Mouse (Mus musculus) hindbrain, postnatal 0 days (tissue): ENCODE results near the gene Nbea. TPM values are rescaled to one million over a fixed set of nuclear protein-coding genes. Genes with fewer than 3 reads are reported as not detected.
A peak's percentile ranks its signal among the peaks of the same experiment; 100 is the strongest.

Experiments used
- ATAC-seq: fragments of 200-750 bp; cut with Nextera tagmentation; 2 replicates; pipeline ENCODE4 v1.8.0; 2017; ENCODE audit warnings: mild to moderate bottlenecking, moderate TSS enrichment, moderate library complexity
- DNase-seq: peaks from one replicate; pipeline ENCODE4 v3.0.0-alpha.2; 2015; ENCODE audit warnings: low spot score
- H3K27ac ChIP-seq: fragments of 300-500 bp; sonication (generic); 2 replicates; pipeline ENCODE4 v1.5.1; 2014; ENCODE audit warnings: mild to moderate bottlenecking
- H3K27me3 ChIP-seq: fragments of 300-500 bp; sonication (generic); 2 replicates; pipeline ENCODE4 v1.6.1; 2014; ENCODE audit warnings: low read length, mixed read lengths; ENCODE audit not compliant: insufficient read depth
- H3K36me3 ChIP-seq: fragments of 300-500 bp; sonication (generic); 2 replicates; pipeline ENCODE4 v1.6.1; 2014; ENCODE audit warnings: low read length, mixed read lengths; ENCODE audit not compliant: insufficient read depth
- H3K4me1 ChIP-seq: fragments of 300-500 bp; sonication (generic); 2 replicates; pipeline ENCODE4 v1.6.1; 2014; ENCODE audit warnings: antibody characterized with exemption, low read length, mixed read lengths; ENCODE audit not compliant: insufficient read depth
- H3K4me2 ChIP-seq: fragments of 300-500 bp; sonication (generic); 2 replicates; pipeline ENCODE4 v1.6.1; 2014; ENCODE audit warnings: low read depth, mild to moderate bottlenecking, low read length, moderate library complexity, mixed read lengths
- H3K4me3 ChIP-seq: fragments of 300-500 bp; sonication (generic); 2 replicates; pipeline ENCODE4 v1.5.1; 2014; ENCODE audit warnings: low read length
- H3K9ac ChIP-seq: fragments of 300-500 bp; sonication (generic); replicated peaks from 2 replicates; pipeline ENCODE4 v1.6.1; 2014; ENCODE audit warnings: mild to moderate bottlenecking, low read length, moderate library complexity, mixed read lengths
- H3K9me3 ChIP-seq: fragments of 300-500 bp; sonication (generic); 2 replicates; pipeline ENCODE4 v1.6.1; 2016; ENCODE audit warnings: low read length, mixed read lengths
- CTCF ChIP-seq: IDR thresholded peaks from 2 replicates; pipeline ENCODE4 v1.5.1; 2016; ENCODE audit warnings: antibody characterized with exemption, control low read depth, low read depth
- WGBS: fragments of 180-500 bp; shearing (Covaris S2); extraction: QIAGEN DNeasy Blood & Tissue Kit; methylation state at CpG from one replicate; pipeline ENCODE4 v1.1.7; 2014; 5-methylcytosine and 5-hydroxymethylcytosine counted together
- polyA plus RNA-seq: library from polyadenylated mRNA; unstranded; fragments of >200 nt; fragmentation: Nextera tagmentation; extraction: Ambion mirVana; gene quantifications from 2 replicates; pipeline ENCODE4 v1.2.1, GENCODE M21; 2015
- total RNA-seq: library from RNA; depleted of rRNA; stranded (reverse); fragments of >200 nt; gene quantifications from 2 replicates; pipeline ENCODE4 v1.2.3, GENCODE M21; 2014

Nbea gene
- total and polyA plus RNA-seq, 2 experiments from 2014 or later = 53.4 to 190 TPM

DNA sequence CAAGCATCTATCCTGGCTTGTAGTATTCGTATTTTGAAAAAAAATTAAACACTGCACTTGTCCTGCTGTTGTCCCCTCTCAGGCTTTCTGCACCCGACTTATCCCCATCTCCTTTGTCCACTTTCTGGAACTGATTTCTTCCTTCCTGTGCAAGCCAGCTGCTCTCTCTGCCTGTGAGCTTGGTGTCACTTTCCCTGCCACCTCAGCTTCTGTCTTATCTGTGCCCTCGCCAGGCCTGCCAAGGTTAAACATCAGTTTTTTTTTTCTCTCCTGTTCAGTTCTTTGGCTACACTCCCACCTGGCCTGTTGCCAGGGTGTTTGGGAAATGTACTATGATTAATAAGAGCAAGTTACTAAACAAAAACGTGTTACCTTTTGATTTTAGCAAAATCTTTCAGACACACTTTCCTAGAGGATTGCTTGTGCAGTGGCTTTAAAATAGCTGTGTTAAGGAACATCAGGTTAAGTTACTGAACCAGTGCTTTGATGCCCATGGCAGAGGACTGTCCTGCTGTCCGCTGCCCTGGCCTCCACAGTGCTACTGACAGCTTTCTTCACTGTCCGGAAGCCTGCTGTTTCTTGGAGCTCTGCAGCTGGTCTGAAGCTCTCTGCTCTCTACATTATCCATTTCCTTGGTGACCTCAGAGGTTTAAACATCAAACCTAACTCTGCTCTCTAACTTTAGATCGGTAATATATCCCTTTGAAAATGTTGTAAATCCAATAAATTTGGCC lies 389.5 kb downstream of the Nbea start:
- ATAC-seq (peak; percentile 76), DNase-seq (peak; percentile 81)
- Histone ChIP-seq H3K9me3 (no peaks in the 10 kb centered on the region), H3K4me1 (peaks cover 9% of the 10 kb centered on the region), H3K4me3 (no peak overlapping the region), H3K4me2 (no peak overlapping the region), H3K36me3 (no peaks in the 10 kb centered on the region), H3K27me3 (no peaks in the 10 kb centered on the region), H3K27ac (peak overlapping the region; percentile 81), H3K9ac (no peak overlapping the region)
- 34% methylated on average over 7 of the region's 7 CpGs for WGBS
- no peak for TF ChIP-seq CTCF

GRCm38 (mm10) chr3:55792251-55792650 lies 391.2 kb downstream of the Nbea start:
- peak; percentile 74 for DNase-seq
- no peak for TF ChIP-seq CTCF
- 56% methylated on average over 5 of the region's 5 CpGs for WGBS
- Histone ChIP-seq H3K9me3 (no peaks in the 10 kb centered on the region), H3K4me1 (peaks cover 9% of the 10 kb centered on the region), H3K27ac (peak overlapping the region; percentile 27; the same call in 1 of the 2 replicates), H3K4me2 (peak overlapping the region; percentile 32), H3K36me3 (no peaks in the 10 kb centered on the region), H3K9ac (no peak overlapping the region), H3K4me3 (no peak overlapping the region), H3K27me3 (no peaks in the 10 kb centered on the region)
- ATAC-seq = no peak

DNA sequence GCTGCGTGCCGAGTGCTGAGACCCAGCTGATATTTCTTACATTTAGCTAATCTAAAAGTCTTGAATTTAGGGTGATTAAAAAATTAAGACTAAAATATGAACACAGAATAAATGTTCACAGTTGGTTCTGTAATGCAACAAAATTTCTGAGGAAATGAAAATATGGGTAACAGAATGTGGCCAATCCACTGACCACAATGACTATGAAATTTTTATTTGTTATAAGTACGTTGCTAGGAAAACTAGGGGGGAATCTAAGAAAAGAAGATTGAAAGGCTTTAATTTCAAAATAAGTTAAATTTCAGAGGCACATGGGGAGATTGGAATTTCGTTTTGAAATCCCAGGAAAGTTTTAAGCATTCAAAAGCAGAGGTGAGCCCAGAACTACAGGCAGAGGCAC lies 392.9 kb downstream of the Nbea start:
- Histone ChIP-seq H3K36me3 (no peaks in the 10 kb centered on the region), H3K27me3 (no peaks in the 10 kb centered on the region), H3K27ac (peak overlapping the region; percentile 58; the same call in 1 of the 2 replicates), H3K9me3 (no peaks in the 10 kb centered on the region), H3K4me3 (no peak overlapping the region), H3K4me2 (no peak overlapping the region), H3K4me1 (peaks cover 9% of the 10 kb centered on the region), H3K9ac (no peak overlapping the region)
- no peak for DNase-seq
- 79% methylated on average over 4 of the region's 4 CpGs for WGBS
- TF ChIP-seq CTCF = no peak
- ATAC-seq = no peak

- Histone ChIP-seq H3K4me2 (peak overlapping the region; percentile 13; the same call in 1 of the 2 replicates), H3K4me1 (peaks cover 9% of the 10 kb centered on the region), H3K36me3 (no peaks in the 10 kb centered on the region), H3K9me3 (no peaks in the 10 kb centered on the region), H3K4me3 (no peak overlapping the region), H3K9ac (no peak overlapping the region), H3K27me3 (no peaks in the 10 kb centered on the region), H3K27ac (peak overlapping the region; percentile 58)
- 36% methylated on average over 2 of the region's 2 CpGs for WGBS
- ATAC-seq = peak; percentile 27; the same call in 1 of the 2 replicates
- peak; percentile 41 for TF ChIP-seq CTCF
- peak; percentile 61 for DNase-seq
Measured at GRCm38 (mm10) chr3:55789856-55790255, 393.6 kb downstream of the Nbea start.

- Histone ChIP-seq H3K4me2 (peak overlapping the region; percentile 42), H3K4me1 (peaks cover 9% of the 10 kb centered on the region), H3K27me3 (no peaks in the 10 kb centered on the region), H3K4me3 (no peak overlapping the region), H3K36me3 (no peaks in the 10 kb centered on the region), H3K27ac (peak overlapping the region; percentile 52; the same call in 1 of the 2 replicates), H3K9me3 (no peaks in the 10 kb centered on the region), H3K9ac (no peak overlapping the region; the same call in 1 of the 2 replicates)
- DNase-seq (peak; percentile 51), ATAC-seq (no peak)
- 25% methylated on average over 5 of the region's 5 CpGs for WGBS
- no peak for TF ChIP-seq CTCF
Measured at GRCm38 (mm10) chr3:55788621-55789201, 394.8 kb downstream of the Nbea start.

DNA sequence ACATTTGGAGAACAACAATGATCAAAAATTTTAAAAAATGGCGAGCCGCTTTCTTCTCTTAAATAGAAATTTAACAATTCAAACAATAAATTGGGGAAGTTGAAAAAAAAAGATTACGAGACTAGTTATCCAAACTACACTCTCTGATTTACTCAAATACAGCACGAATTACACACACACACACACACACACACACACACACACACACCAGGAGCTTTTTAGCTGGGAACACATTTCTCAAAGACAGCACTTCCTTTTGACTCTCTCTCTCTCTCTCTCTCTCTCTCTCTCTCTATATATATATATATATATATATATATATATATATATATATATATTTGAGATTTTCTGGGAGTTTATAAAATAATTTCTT lies 395.3 kb downstream of the Nbea start:
- H3K36me3 ChIP-seq = no peaks in the 10 kb centered on the region
- H3K9ac ChIP-seq = peak overlapping the region; percentile 83; the same call in 1 of the 2 replicates
- H3K27ac ChIP-seq = peak overlapping the region; percentile 97
- peaks cover 4% of the 10 kb centered on the region for H3K4me1 ChIP-seq
- ATAC-seq = no peak
- peak overlapping the region; percentile 77 for H3K4me2 ChIP-seq
- TF ChIP-seq CTCF = no peak
- WGBS = 20% methylated on average over 4 of the region's 4 CpGs
- DNase-seq = no peak
- no peaks in the 10 kb centered on the region for H3K27me3 ChIP-seq
- peak overlapping the region; percentile 49 for H3K4me3 ChIP-seq
- no peaks in the 10 kb centered on the region for H3K9me3 ChIP-seq
